Mouse (Mus musculus): Measurements from ENCODE around the gene Adcy9. TPM values are rescaled to one million over a fixed set of nuclear protein-coding genes. Genes with fewer than 3 reads are reported as not detected.

Adcy9 gene
- total and polyA plus RNA-seq, 3 experiments: 3.0 to 4.3 TPM; not detected in 1

DNA sequence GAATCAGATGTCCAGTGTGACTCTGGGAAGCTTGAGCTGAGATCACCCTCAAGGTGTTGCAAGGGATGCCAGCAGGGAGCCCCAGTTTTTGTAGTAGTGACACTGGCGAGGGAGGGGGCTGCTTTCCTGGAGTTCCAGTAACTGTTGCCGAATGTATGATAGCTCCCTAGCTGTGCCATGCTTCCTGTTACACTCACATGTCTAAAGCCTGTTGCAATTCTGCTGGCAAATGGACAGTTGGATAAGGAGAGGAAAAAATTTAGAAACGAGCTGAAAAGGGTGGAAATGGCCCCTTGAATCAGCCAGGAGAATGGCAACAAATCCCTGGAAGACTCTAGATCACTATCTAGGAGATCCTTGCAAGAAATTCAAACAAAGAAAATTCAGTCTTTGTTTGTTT, 140.7 kb downstream of the Adcy9 start:
- Histone ChIP-seq H3K9me3 (replicated peaks; ENCODE audit: insufficient read depth, low read length) (no peaks in the 10 kb centered on the region), H3K4me1 (ENCODE audit: control insufficient read depth in 1 of 2, insufficient read depth in 2 of 2, low read length in 2 of 2) (no peaks in the 10 kb centered on the region), H3K9ac (ENCODE audit: control insufficient read depth, low read depth, low read length, poor library complexity, severe bottlenecking) (no peak overlapping the region), H3K27me3 (ENCODE audit: control insufficient read depth in 1 of 2, insufficient read depth in 2 of 2, low read length in 2 of 2) (no peaks in the 10 kb centered on the region; a peak in 1 of 4 replicates), H3K36me3 (ENCODE audit: control insufficient read depth in 1 of 2, insufficient read depth in 2 of 2, low read length in 2 of 2) (no peaks in the 10 kb centered on the region), H3K79me2 (ENCODE audit: control insufficient read depth, insufficient read depth, low read length, poor library complexity) (no peaks in the 10 kb centered on the region), H3K4me3 (ENCODE audit: control insufficient read depth in 1 of 2, insufficient read depth in 1 of 2, low read depth in 2 of 2, low read length in 2 of 2) (no peak overlapping the region), H3K27ac (ENCODE audit: control insufficient read depth, low read depth, low read length) (no peak overlapping the region)
- TF ChIP-seq EP300 (IDR thresholded peaks at IDR 0.05; ENCODE audit: low read depth in 1 of 2, low read length in 2 of 2) (no peak), NELFE (IDR thresholded peaks at IDR 0.05; ENCODE audit: low read depth, low read length) (no peak), TCF12 (IDR thresholded peaks at IDR 0.05; ENCODE audit: low read depth, low read length) (no peak), MYC (IDR thresholded peaks at IDR 0.05; ENCODE audit: low read depth, low read length) (no peak), HCFC1 (IDR thresholded peaks at IDR 0.05; ENCODE audit: low read depth, low read length) (no peak), MAX (IDR thresholded peaks at IDR 0.05; ENCODE audit: low read length) (no peak), NRF1 (IDR thresholded peaks at IDR 0.05; ENCODE audit: insufficient read depth, low read depth, low read length, poor library complexity, severe bottlenecking) (no peak), POLR2AphosphoS5 (IDR thresholded peaks at IDR 0.05; ENCODE audit: borderline replicate concordance, low read depth, low read length) (no peak), TBP (IDR thresholded peaks at IDR 0.05; ENCODE audit: low read depth, low read length) (no peak), BHLHE40 (IDR thresholded peaks at IDR 0.05; ENCODE audit: borderline replicate concordance, low read depth, low read length) (no peak), CHD1 (IDR thresholded peaks at IDR 0.05; ENCODE audit: low read depth, low read length) (no peak), ELF1 (IDR thresholded peaks at IDR 0.05; ENCODE audit: low read depth, low read length) (no peak), POLR2AphosphoS2 (IDR thresholded peaks at IDR 0.05; ENCODE audit: low read length) (no peak), GABPA (IDR thresholded peaks at IDR 0.05; ENCODE audit: low read depth, low read length) (no peak), ZKSCAN1 (IDR thresholded peaks at IDR 0.05; ENCODE audit: low read depth, low read length) (no peak), SIN3A (IDR thresholded peaks at IDR 0.05; ENCODE audit: low read length) (no peak), RCOR1 (IDR thresholded peaks at IDR 0.05; ENCODE audit: low read depth, low read length) (no peak), POLR2A (IDR thresholded peaks at IDR 0.05; ENCODE audit: control insufficient read depth in 1 of 2, insufficient read depth in 1 of 2, low read depth in 1 of 2, low read length in 2 of 2, poor library complexity in 1 of 2) (no peak), KAT2A (conservative IDR thresholded peaks at IDR 0.05; ENCODE audit: low read depth, low read length) (no peak)
- no peak for DNase-seq (ENCODE audit: low read depth, low spot score)

DNA sequence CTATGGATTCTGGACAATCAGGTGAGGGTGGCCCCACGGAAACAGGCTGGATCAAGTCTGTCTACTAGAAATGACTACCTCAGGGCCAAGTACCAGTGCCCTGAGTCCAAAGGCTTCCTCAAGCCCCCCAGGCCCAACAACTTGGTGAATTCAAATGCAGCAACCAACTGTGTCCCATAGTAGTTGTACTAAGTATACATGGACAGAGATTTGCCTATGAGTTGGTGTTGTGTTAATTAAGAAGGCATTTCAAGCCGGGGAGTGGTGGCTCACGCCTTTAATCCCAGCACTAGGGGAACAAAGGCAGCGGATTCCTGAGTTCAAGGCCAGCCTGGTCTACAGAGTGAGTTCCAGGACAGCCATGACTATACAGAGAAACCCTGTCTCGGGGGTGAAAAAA, 143.7 kb downstream of the Adcy9 start:
- Histone ChIP-seq H3K27me3 (ENCODE audit: control insufficient read depth in 1 of 2, insufficient read depth in 2 of 2, low read length in 2 of 2) (no peaks in the 10 kb centered on the region; a peak in 1 of 4 replicates), H3K4me1 (ENCODE audit: control insufficient read depth in 1 of 2, insufficient read depth in 2 of 2, low read length in 2 of 2) (peaks cover 0 to 9% of the 10 kb centered on the region in 2 experiments; a peak in 1 of 4 replicates), H3K36me3 (ENCODE audit: control insufficient read depth in 1 of 2, insufficient read depth in 2 of 2, low read length in 2 of 2) (peaks cover 0 to 3% of the 10 kb centered on the region in 2 experiments; a peak in 2 of 4 replicates), H3K9me3 (replicated peaks; ENCODE audit: insufficient read depth, low read length) (no peaks in the 10 kb centered on the region), H3K4me3 (ENCODE audit: control insufficient read depth in 1 of 2, insufficient read depth in 1 of 2, low read depth in 2 of 2, low read length in 2 of 2) (no peak overlapping the region), H3K79me2 (ENCODE audit: control insufficient read depth, insufficient read depth, low read length, poor library complexity) (no peaks in the 10 kb centered on the region), H3K9ac (ENCODE audit: control insufficient read depth, low read depth, low read length, poor library complexity, severe bottlenecking) (no peak overlapping the region), H3K27ac (ENCODE audit: control insufficient read depth, low read depth, low read length) (no peak overlapping the region)
- DNase-seq (ENCODE audit: low read depth, low spot score): no peak
- no peak for TF ChIP-seq SMC3 (IDR thresholded peaks at IDR 0.05; ENCODE audit: low read depth, low read length)
- TF ChIP-seq ZNF384 (IDR thresholded peaks at IDR 0.05; ENCODE audit: low read depth, low read length): no peak

Data from MEL (cell line).